Mouse (Mus musculus) liver, embryonic 14.5 days (tissue): ENCODE measurements around the gene Aloxe3. TPM values are rescaled to one million over a fixed set of nuclear protein-coding genes. Genes with fewer than 3 reads are reported as not detected.

Experiments used
- ATAC-seq: fragments of 200-750 bp; cut with Nextera tagmentation; 2 replicates; pipeline ENCODE4 v1.8.0; 2017; ENCODE audit warnings: moderate number of reproducible peaks, mild to moderate bottlenecking, moderate library complexity; ENCODE audit not compliant: insufficient read depth
- DNase-seq, 3 experiments: peaks; one replicate each; pipeline ENCODE4 v3.0.0-alpha.2; 2012 to 2013; ENCODE audit warnings: low read depth in 3 of 3, low spot score in 3 of 3
- H3K27ac ChIP-seq: fragments of 300-500 bp; sonication (generic); 2 replicates; pipeline ENCODE4 v1.5.1; 2014; ENCODE audit warnings: moderate library complexity, mild to moderate bottlenecking, control low read depth, inconsistent platforms
- H3K27me3 ChIP-seq: fragments of 300-500 bp; sonication (generic); 2 replicates; pipeline ENCODE4 v1.6.1; 2014; ENCODE audit warnings: mild to moderate bottlenecking, low read length, moderate library complexity; ENCODE audit not compliant: control insufficient read depth, insufficient read depth
- H3K36me3 ChIP-seq: fragments of 300-500 bp; sonication (generic); replicated peaks from 2 replicates; pipeline ENCODE4 v1.6.1; 2014; ENCODE audit warnings: low read depth; ENCODE audit not compliant: control insufficient read depth, insufficient read depth
- H3K4me1 ChIP-seq, 2 experiments: fragments of 200-500 bp in 1 of 2; fragments of 300-500 bp in 1 of 2; sonication (generic) in 1 of 2; replicated peaks; 2 replicates each; pipeline ENCODE4 v1.6.1; 2012 to 2014; ENCODE audit warnings: antibody characterized with exemption in 1 of 2, inconsistent platforms in 1 of 2, low read length in 1 of 2; ENCODE audit not compliant: control insufficient read depth in 2 of 2, insufficient read depth in 2 of 2
- H3K4me2 ChIP-seq: fragments of 300-500 bp; sonication (generic); 2 replicates; pipeline ENCODE4 v1.6.1; 2014; ENCODE audit warnings: low read depth, mild to moderate bottlenecking, control low read depth, moderate library complexity
- H3K4me3 ChIP-seq, 2 experiments: fragments of 200-500 bp in 1 of 2; fragments of 300-500 bp in 1 of 2; sonication (generic) in 1 of 2; 2 replicates each; pipeline ENCODE4 v1.5.1; 2012 to 2014; ENCODE audit warnings: low read depth in 2 of 2, low read length in 2 of 2, mild to moderate bottlenecking in 2 of 2, control low read depth in 1 of 2, inconsistent platforms in 1 of 2, moderate library complexity in 1 of 2; ENCODE audit not compliant: insufficient read depth in 1 of 2
- H3K9ac ChIP-seq: fragments of 300-500 bp; sonication (generic); replicated peaks from 2 replicates; pipeline ENCODE4 v1.6.1; 2014; ENCODE audit warnings: mild to moderate bottlenecking, control low read depth, moderate library complexity
- H3K9me3 ChIP-seq: fragments of 300-500 bp; sonication (generic); 2 replicates; pipeline ENCODE4 v1.6.1; 2016; ENCODE audit warnings: low read length, mixed read lengths; ENCODE audit not compliant: control insufficient read depth
- CTCF ChIP-seq: IDR thresholded peaks from 2 replicates; pipeline ENCODE4 v1.5.1; 2016; ENCODE audit warnings: antibody characterized with exemption, low read depth, control low read depth
- EP300 ChIP-seq: IDR thresholded peaks from 2 replicates; pipeline ENCODE4 v1.6.1; 2016; ENCODE audit warnings: antibody characterized with exemption, low read depth
- WGBS: fragments of 180-500 bp; shearing (Covaris S2); extraction: QIAGEN DNeasy Blood & Tissue Kit; methylation state at CpG from one replicate; pipeline ENCODE4 v1.1.7; 2014; ENCODE audit not compliant: insufficient replicate concordance; 5-methylcytosine and 5-hydroxymethylcytosine counted together
- polyA plus RNA-seq, 2 experiments: library from polyadenylated mRNA; depleted of rRNA in 1 of 2; stranded (reverse) in 1 of 2; unstranded in 1 of 2; fragments of >200 nt; fragmentation: Nextera tagmentation in 1 of 2; extraction: Ambion mirVana in 1 of 2; gene quantifications; 2 replicates each; pipeline versions ENCODE4 v1.2.1 to v1.2.3; 2012 to 2014

Aloxe3 gene
- polyA plus RNA-seq, 2 experiments, result 0.15 to 0.38 TPM

DNA sequence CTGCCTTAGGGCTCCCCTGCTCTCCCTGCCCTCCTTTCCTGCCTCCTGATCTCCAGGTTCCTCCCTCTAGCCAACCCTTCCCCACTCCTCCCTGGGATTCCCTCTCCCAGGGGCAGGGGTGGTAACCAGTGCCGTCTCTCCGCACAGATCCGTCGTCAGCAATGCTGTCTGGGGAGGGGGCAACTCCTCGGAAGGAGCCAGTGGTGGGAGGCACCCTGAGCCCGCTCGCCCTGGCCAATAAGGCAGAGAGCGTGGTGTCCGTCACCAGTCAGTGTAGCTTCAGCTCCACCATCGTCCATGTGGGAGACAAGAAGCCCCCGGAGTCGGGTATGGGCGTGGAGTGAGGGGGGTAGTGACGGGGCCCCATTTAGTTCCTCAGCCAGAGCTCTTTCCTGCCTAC, 21.2 kb upstream of the Aloxe3 start:
- no peak overlapping the region for H3K9ac ChIP-seq
- WGBS, result 81% methylated on average over 14 of the region's 14 CpGs
- no peak overlapping the region for H3K27ac ChIP-seq
- DNase-seq, result no peak
- H3K4me2 ChIP-seq, result no peak overlapping the region
- H3K36me3 ChIP-seq, result peaks cover 8% of the 10 kb centered on the region
- H3K4me1 ChIP-seq, result peaks cover 0 to 8% of the 10 kb centered on the region in 2 experiments; a peak in 2 of 4 replicates
- no peaks in the 10 kb centered on the region for H3K27me3 ChIP-seq
- H3K9me3 ChIP-seq, result no peaks in the 10 kb centered on the region
- TF ChIP-seq CTCF (no peak), EP300 (no peak)
- no peak overlapping the region for H3K4me3 ChIP-seq
- no peak for ATAC-seq

- Histone ChIP-seq H3K4me2 (no peak overlapping the region), H3K27ac (no peak overlapping the region), H3K9ac (no peak overlapping the region), H3K4me3 (no peak overlapping the region), H3K4me1 (peaks cover 0 to 7% of the 10 kb centered on the region in 2 experiments; a peak in 2 of 4 replicates), H3K27me3 (no peaks in the 10 kb centered on the region), H3K9me3 (no peaks in the 10 kb centered on the region), H3K36me3 (peaks cover 8% of the 10 kb centered on the region)
- no peak for ATAC-seq
- no peak for DNase-seq
- no peak for TF ChIP-seq CTCF
- 73% methylated on average over 6 of the region's 6 CpGs for WGBS
These were observed 20.5 kb upstream of the Aloxe3 start for GRCm38 (mm10) chr11:69105227-69105626.

DNA sequence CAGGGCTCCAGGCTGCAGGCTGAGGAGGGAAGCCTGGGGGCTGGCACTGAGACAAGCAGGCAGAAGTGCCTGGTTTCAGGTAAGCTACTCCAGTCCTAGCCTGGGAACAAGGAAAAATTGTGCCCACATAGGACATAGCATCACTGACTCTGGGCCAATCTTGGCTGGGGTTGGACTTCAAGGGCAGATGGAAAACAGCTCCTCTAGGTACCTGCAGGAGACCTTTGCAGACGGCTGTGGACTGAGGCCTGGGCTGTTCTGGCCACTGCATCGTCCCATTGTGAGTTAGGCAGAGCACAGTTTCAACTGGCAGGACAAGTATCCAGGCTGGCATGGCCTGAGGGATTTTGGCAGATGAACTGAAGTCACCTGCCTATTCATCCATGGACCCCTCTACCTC, 19.9 kb upstream of the Aloxe3 start:
- Histone ChIP-seq H3K4me3 (no peak overlapping the region), H3K9ac (no peak overlapping the region), H3K36me3 (peaks cover 8% of the 10 kb centered on the region), H3K4me2 (no peak overlapping the region), H3K4me1 (peaks cover 0 to 5% of the 10 kb centered on the region in 2 experiments; a peak in 3 of 4 replicates), H3K27ac (no peak overlapping the region), H3K9me3 (no peaks in the 10 kb centered on the region), H3K27me3 (no peaks in the 10 kb centered on the region)
- WGBS, result 66% methylated on average over 2 of the region's 2 CpGs
- DNase-seq, result no peak
- ATAC-seq, result no peak
- no peak for TF ChIP-seq EP300

DNA sequence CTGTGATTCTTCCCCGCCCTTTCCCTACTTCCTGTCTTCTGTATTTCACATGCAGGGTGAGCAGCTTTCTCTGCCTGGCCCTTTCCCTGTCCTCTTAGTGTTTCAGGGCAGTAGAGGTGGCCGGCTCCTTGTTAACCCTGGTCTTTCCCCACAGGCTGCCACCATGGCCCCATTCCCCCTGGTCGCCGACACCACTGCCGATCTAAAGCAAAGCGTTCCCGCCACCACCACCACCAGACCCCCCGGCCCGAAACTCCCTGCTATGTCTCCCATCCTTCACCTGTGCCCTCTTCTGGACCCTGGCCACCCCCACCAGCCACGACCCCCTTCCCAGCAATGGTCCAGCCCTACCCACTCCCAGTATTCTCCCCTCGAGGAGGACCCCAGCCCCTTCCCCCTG, 19.4 kb upstream of the Aloxe3 start:
- ATAC-seq (no peak), DNase-seq (no peak)
- Histone ChIP-seq H3K9me3 (no peaks in the 10 kb centered on the region), H3K4me3 (no peak overlapping the region), H3K4me1 (peaks cover under 1 to 8% of the 10 kb centered on the region in 2 experiments; a peak in 3 of 4 replicates), H3K27me3 (no peaks in the 10 kb centered on the region), H3K4me2 (no peak overlapping the region), H3K27ac (no peak overlapping the region), H3K9ac (no peak overlapping the region), H3K36me3 (peaks cover 8% of the 10 kb centered on the region)
- TF ChIP-seq CTCF (no peak), EP300 (no peak)
- 82% methylated on average over 11 of the region's 11 CpGs for WGBS

GRCm38 (mm10) chr11:69106842-69107241, 18.9 kb upstream of the Aloxe3 start:
- no peak overlapping the region for H3K4me3 ChIP-seq
- H3K9me3 ChIP-seq, result no peaks in the 10 kb centered on the region
- no peak overlapping the region for H3K4me2 ChIP-seq
- no peak for ATAC-seq
- H3K9ac ChIP-seq, result no peak overlapping the region
- no peak overlapping the region for H3K27ac ChIP-seq
- peaks cover 8% of the 10 kb centered on the region for H3K36me3 ChIP-seq
- WGBS, result 83% methylated on average over 11 of the region's 11 CpGs
- DNase-seq, result no peak
- H3K27me3 ChIP-seq, result no peaks in the 10 kb centered on the region
- peaks cover 4 to 13% of the 10 kb centered on the region in 2 experiments for H3K4me1 ChIP-seq
- TF ChIP-seq EP300 (no peak), CTCF (no peak)
